Mouse (Mus musculus) retina, embryonic 14.5 days (tissue): ENCODE measurements at regions not wholly inside any gene's neighbourhood (a gene's known extent, or its start where the extent isn't known, plus 50 kb on each side); places are given as distances from the start of the nearest gene placed in this dataset.

ENCODE experiments used
- DNase-seq: peaks from one replicate; pipeline ENCODE4 v3.0.0-alpha.2; 2015; ENCODE audit warnings: low spot score

DNA sequence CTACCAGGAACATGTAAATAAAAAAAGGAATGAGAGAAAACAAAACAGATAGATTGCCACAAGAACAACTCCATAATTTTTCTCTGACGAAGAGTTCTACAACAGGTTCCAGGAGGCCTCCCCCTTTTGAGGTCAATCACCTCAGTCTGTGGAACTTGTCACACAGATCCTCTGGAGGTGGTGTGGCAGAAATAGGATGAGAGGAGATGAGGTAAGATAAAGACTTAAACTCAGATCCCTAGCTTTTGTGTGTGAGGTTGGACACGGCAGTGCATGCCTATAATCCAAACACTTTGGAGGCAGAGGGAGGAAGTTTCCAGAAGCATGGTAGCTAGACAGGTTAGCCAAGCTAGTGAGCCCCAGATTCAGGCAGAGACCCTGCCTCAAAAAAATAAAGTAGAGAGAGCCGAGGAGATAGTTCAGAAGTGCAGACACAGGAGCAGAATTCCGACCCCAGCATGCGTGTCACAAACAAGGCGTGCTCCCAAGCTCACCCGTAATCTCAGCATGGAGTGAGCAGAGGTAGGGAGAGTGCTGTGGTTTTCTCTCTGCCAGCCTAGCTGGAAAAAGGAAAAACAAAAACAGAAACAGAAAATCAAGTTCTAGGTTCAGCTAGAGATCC lies 115.3 kb upstream of the Cpm start:
- no peak for DNase-seq

DNA sequence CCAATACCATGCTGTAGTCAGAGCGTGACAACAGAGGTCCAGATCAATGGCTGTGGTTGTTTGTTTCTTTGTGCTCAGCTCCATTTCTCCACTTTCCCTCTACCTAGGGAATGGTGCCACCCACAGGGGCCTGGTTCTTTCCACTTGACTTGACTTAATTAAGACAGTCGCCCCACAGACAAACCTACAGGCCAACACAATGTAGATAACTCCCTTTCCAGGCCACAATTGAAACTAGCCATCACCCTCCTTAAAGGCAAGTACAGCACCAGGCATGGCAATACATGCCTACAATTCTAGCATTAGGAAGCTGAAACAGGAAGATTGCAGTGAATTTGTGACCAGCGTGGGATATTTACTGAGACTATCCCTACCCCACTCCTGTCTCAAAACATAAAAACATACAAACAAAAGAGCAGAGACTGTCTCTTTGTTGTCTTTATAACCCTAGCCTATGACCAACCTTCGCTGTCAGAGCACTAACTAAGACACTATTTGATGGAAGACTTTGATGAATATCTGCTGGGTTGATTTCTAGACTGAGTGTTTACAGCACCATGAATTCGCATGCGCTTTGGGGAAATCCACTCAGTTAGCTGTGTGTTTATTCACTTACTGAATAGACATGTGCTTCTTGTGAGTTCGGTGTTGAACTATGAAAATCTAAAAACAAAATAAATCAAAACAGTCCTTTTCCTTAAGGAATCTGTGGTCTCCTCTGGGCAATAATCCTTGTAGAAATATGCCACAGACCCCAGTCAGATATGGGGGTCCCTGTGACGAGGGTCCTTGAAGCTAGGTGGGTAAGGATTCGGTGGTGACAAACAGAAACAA lies 116.7 kb upstream of the Cpm start:
- no peak for DNase-seq

DNA sequence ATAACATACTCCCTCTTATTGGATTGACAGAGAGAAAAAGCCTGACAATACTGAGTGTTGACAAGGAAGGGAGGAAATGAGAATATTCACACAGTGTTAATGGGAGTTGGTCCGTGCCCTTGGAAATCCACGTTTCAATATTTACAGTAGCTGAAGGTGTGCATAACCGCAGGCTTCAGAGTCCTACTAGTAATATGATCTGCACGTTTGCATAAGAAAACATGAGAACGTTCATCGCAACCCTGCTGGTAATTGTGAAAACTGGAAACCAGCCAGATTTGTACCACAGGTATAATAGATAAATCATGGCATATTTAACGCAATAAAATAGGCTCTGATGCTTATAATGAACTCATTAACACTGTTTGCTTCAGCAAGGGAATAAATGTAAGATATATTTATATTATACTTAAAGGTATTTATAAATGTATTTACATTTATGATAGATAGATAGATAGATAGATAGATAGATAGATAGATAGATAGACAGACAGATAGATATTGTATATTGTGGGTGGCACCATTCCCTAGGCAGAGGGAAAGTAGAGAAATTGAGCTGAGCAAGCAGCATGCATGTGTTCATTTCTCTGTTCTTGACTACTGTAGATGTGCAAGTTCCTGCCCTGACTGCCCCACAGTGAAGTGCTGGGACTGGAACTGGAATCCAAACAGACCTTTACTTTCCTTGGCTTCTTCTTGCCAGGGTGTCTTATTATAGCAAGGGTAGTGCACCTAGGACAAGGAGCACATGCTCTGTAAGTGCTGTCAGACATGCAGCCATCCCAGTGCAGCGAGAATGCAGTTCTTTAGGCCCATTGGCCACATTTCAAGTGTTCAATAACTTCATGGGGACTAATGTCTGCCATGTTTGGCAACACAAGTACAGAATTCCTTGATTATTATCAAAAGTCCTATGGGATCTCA lies 117.6 kb upstream of the Cpm start:
- DNase-seq: no peak

DNA sequence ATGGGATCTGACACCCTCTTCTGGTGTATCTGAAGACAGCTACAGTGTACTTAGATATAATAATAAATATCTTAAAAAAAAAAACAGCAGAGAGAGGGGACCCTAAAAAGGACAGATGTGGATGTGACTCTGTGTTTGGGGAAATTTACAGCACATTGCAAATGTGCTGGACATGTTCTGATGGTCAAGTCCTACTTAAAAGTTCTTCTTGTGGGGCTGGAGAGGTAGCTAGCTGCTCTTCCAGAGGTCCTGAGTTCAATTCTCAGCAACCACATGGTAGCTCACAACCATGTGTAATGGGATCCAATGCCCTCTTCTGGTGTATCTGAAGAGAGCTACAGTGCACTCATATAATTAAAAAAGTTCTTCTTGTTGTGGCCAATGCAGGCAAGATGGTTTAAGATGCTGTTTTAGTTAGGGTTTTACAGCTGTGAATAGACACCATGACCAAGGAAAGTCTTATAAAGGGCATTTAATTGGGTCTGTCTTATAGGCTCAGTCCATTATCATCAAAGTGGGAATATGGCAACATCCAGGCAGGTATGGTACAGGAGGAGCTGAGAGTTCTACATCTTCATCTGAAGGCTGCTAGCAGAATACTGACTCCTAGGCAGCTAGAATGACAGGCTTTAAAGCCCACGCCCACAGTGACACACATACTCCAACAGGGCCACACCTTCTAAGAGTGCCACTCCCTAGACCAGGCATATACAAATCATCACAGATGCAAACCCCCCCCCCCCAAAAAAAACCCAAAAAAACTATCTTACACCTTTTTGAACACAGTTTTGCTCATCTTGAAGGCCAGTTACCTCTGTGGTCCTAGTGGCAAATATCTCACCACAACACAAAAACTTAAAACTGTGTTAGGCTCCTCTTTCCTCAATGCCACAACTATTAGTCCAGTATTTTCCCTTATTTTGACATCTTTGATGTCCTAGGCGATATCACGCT lies 118.5 kb upstream of the Cpm start:
- DNase-seq: no peak

DNA sequence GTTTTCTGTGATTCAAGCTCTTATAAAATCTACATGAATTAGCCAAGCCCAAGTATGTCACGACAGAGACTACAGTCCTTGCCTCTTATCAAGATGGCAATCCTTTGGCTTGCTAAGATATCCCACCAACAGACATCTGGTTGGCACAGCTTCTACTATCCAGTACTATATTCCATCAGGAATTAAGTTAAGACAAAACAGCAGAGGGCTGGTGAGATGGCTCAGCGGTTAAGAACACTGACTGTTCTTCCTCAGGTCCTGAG lies 119.1 kb upstream of the Cpm start:
- DNase-seq: no peak

DNA sequence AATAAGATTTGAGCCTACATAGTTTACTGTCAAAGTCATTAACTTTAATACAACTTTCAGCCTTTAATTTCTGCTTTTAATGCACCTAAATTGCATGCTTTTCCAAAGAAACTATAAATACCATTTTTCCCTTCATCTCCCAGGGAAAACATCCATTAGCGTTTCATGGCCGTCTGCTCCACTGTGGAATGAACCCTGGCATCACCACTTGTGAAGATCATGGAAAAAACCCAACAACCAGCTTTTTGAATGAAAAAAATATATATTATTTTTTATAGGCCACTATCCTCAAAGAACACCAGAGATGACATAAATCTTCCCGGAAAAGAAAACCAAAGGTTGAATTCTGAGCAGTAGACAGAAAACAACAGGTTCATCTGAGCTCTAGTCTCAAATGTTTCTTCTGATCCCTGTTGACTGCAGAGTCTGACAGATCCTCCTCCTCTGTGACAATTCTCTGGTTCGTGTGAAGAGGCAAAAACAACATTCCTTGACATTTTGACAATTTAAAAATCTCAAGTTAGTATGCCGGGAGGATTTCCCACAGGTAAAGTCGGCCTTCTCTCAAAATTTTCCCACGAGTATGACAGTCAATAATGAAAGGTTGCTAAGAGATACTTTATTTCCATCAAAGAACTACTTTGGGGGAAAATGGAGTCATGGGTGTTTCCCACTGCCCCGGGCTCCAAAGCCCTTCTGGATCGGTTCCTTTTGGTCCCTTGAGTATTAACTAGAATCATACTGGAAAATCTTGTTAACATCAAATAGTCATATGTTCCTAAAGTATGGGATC lies 119.7 kb upstream of the Cpm start:
- no peak for DNase-seq

DNA sequence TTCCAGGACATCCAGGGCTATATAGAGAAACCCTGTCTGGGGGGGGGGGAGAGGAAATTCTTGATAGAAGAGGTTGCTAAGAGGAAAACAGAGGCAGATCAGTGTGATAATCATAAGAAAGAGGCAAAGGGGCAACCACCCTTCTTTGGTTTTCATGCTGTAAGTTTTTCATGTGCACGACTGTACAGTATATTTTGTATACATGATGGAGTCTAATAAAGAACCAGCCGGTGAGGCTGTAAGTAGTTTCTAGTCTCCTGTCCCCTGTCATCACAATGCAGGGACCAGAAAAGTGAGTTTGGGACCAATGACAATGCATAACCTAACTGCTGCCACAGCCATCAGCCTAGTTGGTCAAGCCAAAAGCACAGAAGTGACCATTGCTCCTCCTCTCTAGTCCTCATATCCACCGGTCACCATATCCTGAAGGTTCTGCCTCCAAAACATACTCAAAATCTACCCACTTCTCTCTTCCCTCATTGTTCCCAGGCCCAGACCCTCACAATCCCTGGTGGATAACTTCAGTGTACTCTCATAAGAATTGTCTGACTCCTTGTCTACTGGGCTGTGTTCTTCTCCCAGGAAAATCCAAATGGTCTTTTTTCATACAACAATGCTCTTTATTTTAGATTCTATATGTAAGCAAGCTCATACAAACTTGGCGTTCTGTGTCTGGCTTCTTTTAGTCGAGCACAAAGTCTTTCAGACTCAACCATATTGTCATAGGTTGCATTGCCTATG lies 122.9 kb upstream of the Cpm start:
- no peak for DNase-seq

DNA sequence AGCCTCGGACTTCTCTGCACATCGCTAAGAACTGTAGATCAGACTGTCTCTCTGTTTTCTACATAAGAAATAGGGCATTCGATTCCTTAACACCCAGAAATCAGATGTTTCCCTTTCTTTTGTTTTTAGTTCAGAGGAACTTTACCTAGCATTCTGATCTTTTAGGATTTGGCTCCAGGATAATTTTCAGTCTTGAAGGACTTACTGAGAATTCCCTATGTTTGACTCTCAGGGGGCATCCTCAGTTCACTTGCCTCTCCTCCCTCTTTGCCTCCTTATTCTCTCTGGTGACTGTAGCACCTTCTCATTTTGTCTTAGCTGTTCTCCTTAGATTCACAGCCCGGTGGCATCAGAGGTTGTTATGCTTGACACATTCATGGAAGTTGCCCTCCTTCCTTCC lies 123.8 kb upstream of the Cpm start:
- no peak for DNase-seq

DNA sequence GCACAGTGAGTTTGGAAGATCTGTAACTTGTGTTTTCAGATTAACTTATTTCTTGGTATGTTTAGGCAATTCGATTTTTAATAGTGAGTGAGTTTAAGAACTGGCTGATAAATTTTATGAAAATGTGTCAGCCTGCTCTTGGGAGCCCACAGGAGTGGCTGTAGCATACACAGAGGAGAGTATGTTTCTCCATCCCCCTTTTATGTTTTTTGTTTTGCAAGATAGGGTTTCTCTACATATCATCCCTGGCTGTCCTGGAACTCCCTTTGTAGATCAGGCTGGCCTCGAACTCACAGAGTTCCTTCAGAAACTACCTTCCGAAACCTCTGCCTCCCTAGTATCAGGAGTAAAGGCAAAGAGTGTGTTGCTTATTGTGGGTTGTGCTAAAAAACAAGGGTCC lies 124.2 kb upstream of the Cpm start:
- no peak for DNase-seq

DNA sequence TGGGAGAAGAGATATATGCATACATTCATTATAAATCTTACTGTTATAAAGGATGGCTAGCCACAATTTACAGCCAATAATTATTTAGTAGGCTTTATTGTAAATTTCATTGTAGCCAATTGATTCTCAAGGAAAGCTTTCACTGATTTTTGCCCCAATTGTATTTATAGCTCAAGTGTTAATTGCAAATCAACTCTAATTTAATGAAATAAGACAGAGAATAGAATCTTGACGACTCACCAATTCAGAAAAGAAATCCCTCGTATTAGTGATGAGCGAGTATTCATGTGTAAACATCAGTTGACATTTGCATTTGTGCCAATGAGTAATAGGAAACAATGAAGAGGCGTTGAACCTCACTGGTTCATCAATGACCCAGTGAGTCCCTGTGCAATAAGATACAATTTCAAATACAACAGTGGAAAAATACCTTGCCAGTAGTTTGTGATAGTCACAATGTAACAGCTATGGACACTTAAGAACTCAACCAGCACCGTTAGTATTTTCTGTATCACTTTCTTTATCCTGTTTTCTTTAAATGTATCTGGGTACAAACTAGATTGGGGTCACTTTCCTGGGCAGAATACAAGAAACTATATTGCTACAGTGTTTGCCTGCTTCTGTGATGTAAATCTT lies 124.6 kb upstream of the Cpsf6 start:
- DNase-seq: no peak

DNA sequence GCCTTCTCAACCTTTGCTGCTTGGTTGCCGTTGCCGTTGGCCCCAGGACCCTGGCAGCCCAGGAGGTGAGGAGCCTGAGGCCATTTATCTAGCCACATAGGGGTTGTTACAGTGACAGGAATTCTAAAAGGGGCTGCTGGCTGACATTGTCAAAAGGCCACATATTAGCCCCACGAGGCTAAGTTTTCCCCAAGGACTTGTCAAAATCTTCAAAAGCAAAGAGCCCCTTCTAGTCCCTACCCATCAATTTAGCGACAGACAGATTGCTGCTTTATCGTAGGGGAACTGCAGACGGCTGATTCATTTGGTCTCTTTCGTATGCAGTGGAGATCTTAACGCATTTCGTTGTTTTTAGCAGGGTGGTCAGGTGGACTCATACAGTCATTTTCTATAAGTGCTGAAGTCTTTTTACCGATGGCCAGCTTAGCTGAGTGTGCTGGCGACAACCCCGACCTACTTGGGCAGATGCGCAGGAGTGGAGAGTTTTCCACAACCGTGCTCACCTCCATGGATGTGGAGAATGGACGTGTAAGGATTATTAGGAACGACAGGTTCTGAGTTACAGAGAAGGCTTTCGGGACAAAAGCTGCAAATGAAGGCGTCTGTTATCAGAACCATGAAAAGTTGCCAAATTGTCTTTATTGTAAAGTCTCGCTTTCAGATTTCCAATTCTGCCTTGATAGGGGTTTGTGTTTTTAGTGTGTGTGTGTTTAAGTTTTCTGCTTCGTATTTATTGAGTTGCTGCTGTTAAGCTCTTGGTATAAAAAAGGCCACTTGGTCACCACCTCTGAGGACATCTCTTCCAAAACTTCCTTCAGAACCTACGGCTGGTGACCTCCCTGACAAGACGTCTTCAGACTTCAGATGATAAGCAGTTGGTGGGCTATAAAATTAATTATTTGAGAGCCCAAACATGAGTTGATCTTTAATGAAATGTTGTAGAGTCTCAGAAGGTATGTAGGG lies 123.7 kb upstream of the Cpsf6 start:
- no peak for DNase-seq

DNA sequence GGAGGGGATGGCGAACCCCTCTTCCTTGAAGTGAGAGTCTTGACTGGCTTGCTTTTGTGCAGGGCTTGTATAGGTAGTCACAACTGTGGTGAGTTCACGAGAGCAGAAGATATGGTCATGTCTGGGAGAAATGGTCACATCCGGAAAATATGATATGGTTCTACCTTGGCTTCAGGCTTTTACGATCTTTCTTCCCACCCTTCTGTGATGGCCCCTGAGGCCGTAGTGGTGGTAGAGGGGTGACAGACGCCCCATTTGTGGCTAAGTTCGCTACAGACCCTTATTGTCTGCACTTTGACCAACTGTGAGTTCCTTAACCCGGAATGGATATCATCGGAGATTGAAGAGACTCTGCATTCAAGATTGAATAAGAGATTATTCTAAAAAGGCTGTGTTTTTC lies 122.9 kb upstream of the Cpsf6 start:
- no peak for DNase-seq

DNA sequence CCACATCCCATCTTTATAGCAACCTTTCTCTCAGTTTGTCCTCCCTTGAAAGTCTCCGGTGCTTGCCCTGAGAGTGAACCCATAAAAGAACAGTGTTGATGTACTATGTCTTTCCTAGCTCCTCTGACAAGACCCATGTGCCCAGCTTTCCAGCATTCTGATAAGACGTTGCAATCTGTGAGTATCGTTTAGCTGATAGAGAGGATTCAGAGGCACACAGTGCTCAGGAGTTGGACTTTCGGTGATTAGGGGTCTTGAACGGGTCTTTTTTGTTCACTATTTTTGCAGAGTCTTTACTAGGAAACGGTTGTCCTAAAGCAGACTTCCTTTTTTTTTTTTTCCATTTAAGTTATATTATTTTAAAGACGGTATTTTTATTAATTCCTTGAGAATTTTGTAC lies 122.3 kb upstream of the Cpsf6 start:
- DNase-seq: no peak

DNA sequence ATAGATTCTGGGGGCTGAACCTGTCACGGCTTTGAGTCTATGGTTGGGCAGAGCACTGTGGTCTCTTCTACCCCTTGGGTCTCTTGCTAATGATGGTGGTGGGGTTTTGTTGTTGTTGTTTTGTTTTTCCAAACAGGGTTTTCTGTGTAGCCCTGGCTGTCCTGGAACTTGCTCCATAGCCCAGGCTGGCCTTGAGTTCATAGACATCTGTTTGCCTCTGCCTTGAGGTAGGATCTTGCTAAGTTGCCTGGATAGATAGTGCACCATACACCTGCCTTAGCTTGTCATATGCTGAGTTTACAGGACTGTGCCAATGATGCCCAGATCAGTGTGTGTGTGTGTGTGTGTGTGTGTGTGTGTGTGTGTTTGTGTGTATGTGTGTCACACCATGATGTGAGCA lies 121.6 kb upstream of the Cpsf6 start:
- no peak for DNase-seq

DNA sequence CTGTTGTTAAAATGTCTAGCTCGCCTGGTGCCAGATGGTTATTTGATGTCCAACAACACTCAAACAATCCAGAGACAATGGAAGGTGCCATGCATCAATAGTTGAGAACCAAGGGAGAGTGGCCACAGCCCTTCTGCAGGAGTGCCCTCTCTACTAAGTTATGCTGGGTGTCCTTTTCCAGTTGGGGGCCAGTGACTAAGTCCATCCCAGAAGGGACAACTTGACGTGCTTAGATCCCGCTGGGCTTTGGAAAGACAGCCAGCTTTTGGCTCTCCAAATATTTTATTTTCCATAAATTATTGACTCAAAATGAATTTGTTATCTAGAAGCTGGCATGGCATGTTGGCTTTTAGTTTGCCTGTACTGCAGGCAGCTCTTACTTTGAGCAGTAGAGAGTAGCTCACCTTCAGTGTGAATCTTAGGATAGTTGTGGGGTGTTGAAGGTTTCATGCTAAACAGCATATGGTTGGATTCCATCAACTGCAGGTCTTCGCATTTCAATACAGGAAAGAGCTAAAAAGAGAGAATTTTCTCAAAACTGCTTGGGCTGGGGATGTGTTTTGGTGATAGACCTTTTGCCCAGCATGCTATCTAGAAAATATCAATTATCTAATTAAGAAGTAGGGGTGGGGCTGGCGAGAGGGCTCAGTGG lies 120.8 kb upstream of the Cpsf6 start:
- DNase-seq: no peak

DNA sequence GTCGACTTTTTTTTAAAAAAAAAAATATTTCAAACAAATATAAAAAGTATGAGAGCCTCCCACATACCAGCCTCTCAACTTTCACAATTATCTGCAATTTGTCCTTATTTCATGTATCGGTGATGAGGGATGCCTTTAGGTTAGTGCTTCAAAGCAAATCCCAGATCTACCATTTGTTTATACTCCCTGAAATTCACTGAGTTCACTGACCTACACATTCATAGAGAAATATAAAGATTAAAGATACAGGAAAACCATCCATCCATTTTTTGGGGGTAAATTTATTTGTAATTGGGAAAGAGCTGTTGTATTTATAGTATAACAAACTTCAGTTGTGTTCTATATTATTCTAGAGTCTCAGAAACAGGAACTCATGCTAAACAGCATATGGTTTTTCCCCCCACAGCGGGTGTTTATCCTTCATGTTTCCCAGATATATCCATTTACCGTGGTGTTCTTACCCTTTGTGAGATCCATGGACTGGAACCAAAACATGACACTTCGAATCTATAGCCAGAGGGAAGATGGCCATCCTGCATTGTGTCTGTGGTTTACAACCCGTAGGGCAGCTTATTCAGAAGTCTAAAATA lies 120.1 kb upstream of the Cpsf6 start:
- no peak for DNase-seq

DNA sequence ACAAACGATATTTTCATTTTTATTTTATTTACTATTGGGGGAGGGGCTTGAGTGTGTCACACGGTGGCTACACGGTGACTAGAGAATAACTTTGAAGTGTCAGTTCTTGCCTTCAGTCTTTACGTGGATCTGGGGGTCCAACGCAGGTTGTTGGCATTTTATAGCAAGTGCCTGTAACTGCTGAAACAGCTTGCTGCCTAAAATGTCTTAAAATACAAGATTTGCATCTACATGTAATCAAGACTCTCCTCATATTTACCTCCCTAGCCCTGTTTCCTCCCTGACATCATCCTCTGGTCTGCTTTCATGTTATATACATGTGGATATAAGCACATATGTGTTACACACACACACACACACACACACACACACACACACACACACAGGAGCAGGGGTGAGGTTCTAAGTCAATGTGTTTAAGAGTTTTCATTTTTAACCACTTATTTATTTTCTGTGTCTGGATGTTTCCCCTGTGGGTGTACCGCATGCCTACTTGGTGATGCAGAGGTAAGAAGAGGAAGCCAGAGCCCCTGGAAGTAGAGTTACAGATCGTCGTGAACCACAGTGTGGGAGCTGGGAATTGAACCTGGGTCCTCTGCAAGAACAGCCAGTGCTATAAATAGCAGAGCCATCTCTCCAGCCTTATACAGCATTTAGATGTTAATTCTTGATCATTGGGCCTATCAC lies 119.5 kb upstream of the Cpsf6 start:
- DNase-seq: no peak
